Mouse (Mus musculus) CH12.LX (cell line): Measurements from ENCODE around the gene Itpk1. TPM values are rescaled to one million over a fixed set of nuclear protein-coding genes. Genes with fewer than 3 reads are reported as not detected.

Experiments used
- DNase-seq: peaks from one replicate; pipeline ENCODE4 v3.0.0-alpha.2; 2013; ENCODE audit errors: extremely low read depth
- H3K27ac ChIP-seq: 2 replicates; pipeline ENCODE4 v1.5.1; 2012; ENCODE audit warnings: low read depth, mild to moderate bottlenecking, control low read depth, moderate library complexity; ENCODE audit not compliant: insufficient read depth
- H3K27me3 ChIP-seq: replicated peaks from 2 replicates; pipeline ENCODE3; 2012; ENCODE audit warnings: inconsistent platforms
- H3K36me3 ChIP-seq, 2 experiments: replicated peaks in 1 of 2; 2 replicates each; pipeline versions ENCODE3 to v1.6.1; 2012; ENCODE audit warnings: inconsistent platforms in 1 of 2, low read length in 1 of 2, mild to moderate bottlenecking in 1 of 2, mixed read lengths in 1 of 2, moderate library complexity in 1 of 2; ENCODE audit not compliant: control insufficient read depth in 1 of 2, insufficient read depth in 1 of 2
- H3K4me1 ChIP-seq, 2 experiments: 2 replicates each; pipeline ENCODE4 v1.6.1; 2012; ENCODE audit warnings: inconsistent platforms in 1 of 2, moderate library complexity in 1 of 2; ENCODE audit not compliant: insufficient read depth in 2 of 2, control insufficient read depth in 1 of 2
- H3K4me2 ChIP-seq: 2 replicates; pipeline ENCODE4 v1.6.1; 2012; ENCODE audit warnings: low read depth, mild to moderate bottlenecking, control low read depth; ENCODE audit not compliant: poor library complexity, insufficient read depth, severe bottlenecking
- H3K4me3 ChIP-seq, 3 experiments: fragments of 150-350 bp in 1 of 3; sonication (generic) in 1 of 3; replicated peaks in 1 of 3; 2 replicates each; pipeline versions ENCODE3 to v1.5.1; 2011 to 2012; ENCODE audit warnings: low read depth in 2 of 3, low read length in 2 of 3, mild to moderate bottlenecking in 2 of 3, moderate library complexity in 2 of 3, control low read depth in 1 of 3, improper control_type of control experiment in 1 of 3, inconsistent platforms in 1 of 3, mixed read lengths in 1 of 3; ENCODE audit not compliant: poor library complexity in 1 of 3
- H3K79me2 ChIP-seq: replicated peaks from 2 replicates; pipeline ENCODE4 v1.6.1; 2012; ENCODE audit warnings: mild to moderate bottlenecking, moderate library complexity; ENCODE audit not compliant: control insufficient read depth, poor library complexity, insufficient read depth, severe bottlenecking; ENCODE audit errors: extremely low read depth
- H3K9ac ChIP-seq: 2 replicates; pipeline ENCODE4 v1.6.1; 2012; ENCODE audit warnings: low read depth, mild to moderate bottlenecking, control low read depth, moderate library complexity; ENCODE audit not compliant: insufficient read depth
- H3K9me3 ChIP-seq: replicated peaks from 2 replicates; pipeline ENCODE3; 2012; ENCODE audit warnings: low read length, inconsistent platforms, mixed read lengths
- CHD2 ChIP-seq: IDR thresholded peaks from 2 replicates; pipeline ENCODE4 v1.6.1; 2011; ENCODE audit warnings: low read length, improper control_type of control experiment
- E2F4 ChIP-seq: IDR thresholded peaks from 2 replicates; pipeline ENCODE4 v1.6.1; 2011; ENCODE audit warnings: low read depth, low read length, improper control_type of control experiment; ENCODE audit not compliant: insufficient replicate concordance
- EP300 ChIP-seq: IDR thresholded peaks from 2 replicates; pipeline ENCODE4 v1.6.1; 2011; ENCODE audit warnings: low read length, improper control_type of control experiment
- GABPA ChIP-seq: IDR thresholded peaks from 2 replicates; pipeline ENCODE4 v1.6.1; 2012; ENCODE audit warnings: low read depth, low read length, improper control_type of control experiment, inconsistent platforms; ENCODE audit not compliant: insufficient replicate concordance
- HCFC1 ChIP-seq: IDR thresholded peaks from 2 replicates; pipeline ENCODE4 v1.6.1; 2012; ENCODE audit warnings: low read depth, mild to moderate bottlenecking, inconsistent platforms, low read length, improper control_type of control experiment
- IRF4 ChIP-seq: IDR thresholded peaks from 2 replicates; pipeline ENCODE4 v1.6.1; 2014; ENCODE audit warnings: low read depth, mild to moderate bottlenecking, inconsistent platforms, low read length, improper control_type of control experiment
- MEF2A ChIP-seq: IDR thresholded peaks from 2 replicates; pipeline ENCODE4 v1.6.1; 2014; ENCODE audit warnings: low read depth, mild to moderate bottlenecking, inconsistent platforms, low read length, improper control_type of control experiment, borderline replicate concordance
- MYC ChIP-seq: IDR thresholded peaks from 2 replicates; pipeline ENCODE4 v1.6.1; 2011; ENCODE audit warnings: low read depth, mild to moderate bottlenecking, improper control_type of control experiment, low read length
- NRF1 ChIP-seq: IDR thresholded peaks from 2 replicates; pipeline ENCODE4 v1.6.1; 2014; ENCODE audit warnings: low read depth, mild to moderate bottlenecking, inconsistent platforms, low read length, improper control_type of control experiment, moderate library complexity
- POLR2A ChIP-seq: IDR thresholded peaks from 2 replicates; pipeline ENCODE4 v1.6.1; 2011; ENCODE audit warnings: low read depth, mild to moderate bottlenecking, improper control_type of control experiment, low read length
- RCOR1 ChIP-seq: conservative IDR thresholded peaks from 2 replicates; pipeline ENCODE4 v1.6.1; 2012; ENCODE audit warnings: low read depth, mild to moderate bottlenecking, inconsistent platforms, low read length, improper control_type of control experiment
- SMC3 ChIP-seq: IDR thresholded peaks from 2 replicates; pipeline ENCODE4 v1.6.1; 2011; ENCODE audit warnings: low read depth, low read length, improper control_type of control experiment
- UBTF ChIP-seq: IDR thresholded peaks from 2 replicates; pipeline ENCODE4 v1.6.1; 2012; ENCODE audit warnings: low read depth, mild to moderate bottlenecking, inconsistent platforms, low read length, improper control_type of control experiment, moderate library complexity
- USF2 ChIP-seq: conservative IDR thresholded peaks from 2 replicates; pipeline ENCODE4 v1.6.1; 2011; ENCODE audit warnings: low read depth, low read length, improper control_type of control experiment
- ZMIZ1 ChIP-seq: IDR thresholded peaks from 2 replicates; pipeline ENCODE4 v1.6.1; 2012; ENCODE audit warnings: low read depth, mild to moderate bottlenecking, inconsistent platforms, low read length, improper control_type of control experiment
- ZNF384 ChIP-seq: IDR thresholded peaks from 2 replicates; pipeline ENCODE4 v1.6.1; 2012; ENCODE audit warnings: low read depth, low read length, improper control_type of control experiment, inconsistent platforms
- dilution Hi-C: fragments of 300-500 bp; cut with MboI; formaldehyde crosslinking; loops from 2 replicates; pipeline ENCODE4 v1.14.3; 2020; ENCODE audit warnings: low sequenced_read_pairs; ENCODE audit not compliant: extremely low pct_unique_long_range_greater_than_20kb, extremely low pct_ligation_motif_present
- in situ Hi-C: fragments of 300-500 bp; cut with MboI; formaldehyde crosslinking; loops from 3 replicates; pipeline ENCODE4 v1.14.3; 2019; ENCODE audit warnings: low sequenced_read_pairs, low pct_ligation_motif_present, low pct_unique_long_range_greater_than_20kb, mixed read lengths
- polyA plus RNA-seq: library from polyadenylated mRNA; unstranded; fragments of >175 nt; gene quantifications from 2 replicates; pipeline ENCODE4 v1.2.1, GENCODE M21; 2012; ENCODE audit warnings: low read depth; ENCODE audit not compliant: insufficient read length
- total RNA-seq, 2 experiments: library from RNA; depleted of rRNA; stranded (reverse); fragments of 300-350 nt in 1 of 2; fragments of >200 nt in 1 of 2; gene quantifications; 2 replicates each; pipeline ENCODE4 v1.2.3; 2012 to 2014

Gene Itpk1
- total and polyA plus RNA-seq, 3 experiments = 14.0 to 25.1 (median 19.2) TPM

DNA sequence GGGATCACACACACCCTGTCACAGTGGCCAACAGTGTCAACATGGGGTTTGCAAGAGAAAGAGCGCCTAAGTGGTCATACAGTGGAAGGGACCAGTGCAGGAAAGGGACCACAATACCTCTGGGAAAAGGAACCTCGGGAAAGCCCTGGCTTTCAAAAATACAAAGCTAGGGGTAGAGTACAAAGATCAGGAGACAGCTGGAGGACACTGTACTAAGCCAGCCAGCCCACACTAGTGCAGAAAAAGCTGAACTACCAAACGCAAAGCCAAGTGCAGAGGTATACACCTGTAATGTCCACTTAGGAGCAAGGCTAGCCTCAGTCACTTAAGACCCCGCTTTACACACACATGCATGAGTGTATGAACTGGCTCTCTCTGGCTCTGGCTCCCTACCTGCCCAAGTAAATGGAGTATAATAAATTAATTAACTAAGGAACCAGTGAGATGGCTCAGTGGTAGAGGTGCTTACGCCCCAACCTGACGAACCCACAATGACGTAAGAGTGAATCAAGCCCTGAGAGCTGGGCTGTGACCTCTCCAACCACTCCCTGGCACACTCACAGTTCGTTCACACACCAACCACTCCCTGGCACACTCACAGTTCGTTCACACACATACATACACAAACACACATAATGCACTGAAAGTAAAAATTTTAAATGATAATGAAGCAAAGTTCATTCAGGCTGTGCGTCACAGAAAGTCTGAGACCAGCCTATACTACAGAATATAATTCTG lies 39.1 kb downstream of the Itpk1 start:
- dilution Hi-C loops (no loop called here), in situ Hi-C loops (no loop called here)
- H3K4me1 ChIP-seq = peaks cover 6 to 73% of the 10 kb centered on the region in 2 experiments; a peak in 3 of 4 replicates
- no peak for TF ChIP-seq GABPA
- TF ChIP-seq POLR2A = no peak
- no peak for TF ChIP-seq RCOR1
- no peak for TF ChIP-seq ZMIZ1
- no peak for TF ChIP-seq MYC
- H3K4me2 ChIP-seq = no peak overlapping the region
- DNase-seq = no peak
- H3K27me3 ChIP-seq = no peaks in the 10 kb centered on the region
- peaks cover 15 to 88% of the 10 kb centered on the region in 2 experiments for H3K36me3 ChIP-seq
- peaks cover 6% of the 10 kb centered on the region for H3K9me3 ChIP-seq
- H3K79me2 ChIP-seq = no peaks in the 10 kb centered on the region
- H3K27ac ChIP-seq = no peak overlapping the region
- H3K9ac ChIP-seq = no peak overlapping the region
- no peak overlapping the region for H3K4me3 ChIP-seq

DNA sequence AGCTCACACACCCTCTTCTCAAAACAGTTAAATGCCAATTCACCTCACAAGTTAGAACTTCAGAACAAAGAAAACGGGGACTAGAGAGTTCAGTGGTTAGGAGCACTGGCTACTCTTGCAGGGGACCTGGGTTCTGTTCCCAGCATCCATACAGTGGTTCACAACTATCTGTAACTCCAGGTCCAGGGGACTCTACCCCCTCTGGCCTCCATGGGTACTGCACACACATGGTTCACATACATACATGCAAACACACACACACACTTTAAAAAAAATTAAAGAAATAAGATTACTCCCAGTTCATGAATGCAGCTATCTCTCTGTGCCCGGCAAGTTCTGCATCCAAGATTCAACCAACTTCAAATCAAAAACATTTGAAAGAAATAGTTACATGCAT lies 40.7 kb downstream of the Itpk1 start:
- H3K4me3 ChIP-seq = no peak overlapping the region
- no peak overlapping the region for H3K27ac ChIP-seq
- in situ Hi-C loops (no loop called here), dilution Hi-C loops (no loop called here)
- H3K9ac ChIP-seq = no peak overlapping the region
- H3K36me3 ChIP-seq = peaks cover 15 to 78% of the 10 kb centered on the region in 2 experiments
- DNase-seq = no peak
- no peak for TF ChIP-seq NRF1
- TF ChIP-seq EP300 = no peak
- TF ChIP-seq GABPA = no peak
- TF ChIP-seq USF2 = no peak
- TF ChIP-seq CHD2 = no peak
- no peak for TF ChIP-seq E2F4
- no peak for TF ChIP-seq SMC3
- no peak for TF ChIP-seq UBTF
- no peak for TF ChIP-seq IRF4
- no peak for TF ChIP-seq ZNF384
- no peak for TF ChIP-seq HCFC1
- no peak for TF ChIP-seq MEF2A
- TF ChIP-seq, all 38 proteins: peak for 0
- peaks cover 6% of the 10 kb centered on the region for H3K9me3 ChIP-seq
- H3K27me3 ChIP-seq = no peaks in the 10 kb centered on the region
- H3K79me2 ChIP-seq = no peaks in the 10 kb centered on the region
- H3K4me1 ChIP-seq = peaks cover 6 to 60% of the 10 kb centered on the region in 2 experiments; a peak in 3 of 4 replicates
- H3K4me2 ChIP-seq = no peak overlapping the region
